Mouse (Mus musculus) CH12.LX (cell line): ENCODE measurements around the gene Znhit2. TPM values are rescaled to one million over a fixed set of nuclear protein-coding genes. Genes with fewer than 3 reads are reported as not detected.

ENCODE experiments used
- DNase-seq: peaks from one replicate; pipeline ENCODE4 v3.0.0-alpha.2; 2013; ENCODE audit errors: extremely low read depth
- H3K27ac ChIP-seq: 2 replicates; pipeline ENCODE4 v1.5.1; 2012; ENCODE audit warnings: low read depth, mild to moderate bottlenecking, control low read depth, moderate library complexity; ENCODE audit not compliant: insufficient read depth
- H3K27me3 ChIP-seq: replicated peaks from 2 replicates; pipeline ENCODE3; 2012; ENCODE audit warnings: inconsistent platforms
- H3K36me3 ChIP-seq, 2 experiments: replicated peaks in 1 of 2; 2 replicates each; pipeline versions ENCODE3 to v1.6.1; 2012; ENCODE audit warnings: inconsistent platforms in 1 of 2, low read length in 1 of 2, mild to moderate bottlenecking in 1 of 2, mixed read lengths in 1 of 2, moderate library complexity in 1 of 2; ENCODE audit not compliant: control insufficient read depth in 1 of 2, insufficient read depth in 1 of 2
- H3K4me1 ChIP-seq, 2 experiments: 2 replicates each; pipeline ENCODE4 v1.6.1; 2012; ENCODE audit warnings: inconsistent platforms in 1 of 2, moderate library complexity in 1 of 2; ENCODE audit not compliant: insufficient read depth in 2 of 2, control insufficient read depth in 1 of 2
- H3K4me2 ChIP-seq: 2 replicates; pipeline ENCODE4 v1.6.1; 2012; ENCODE audit warnings: low read depth, mild to moderate bottlenecking, control low read depth; ENCODE audit not compliant: poor library complexity, insufficient read depth, severe bottlenecking
- H3K4me3 ChIP-seq, 3 experiments: fragments of 150-350 bp in 1 of 3; sonication (generic) in 1 of 3; replicated peaks in 1 of 3; 2 replicates each; pipeline versions ENCODE3 to v1.5.1; 2011 to 2012; ENCODE audit warnings: low read depth in 2 of 3, low read length in 2 of 3, mild to moderate bottlenecking in 2 of 3, moderate library complexity in 2 of 3, control low read depth in 1 of 3, improper control_type of control experiment in 1 of 3, inconsistent platforms in 1 of 3, mixed read lengths in 1 of 3; ENCODE audit not compliant: poor library complexity in 1 of 3
- H3K79me2 ChIP-seq: replicated peaks from 2 replicates; pipeline ENCODE4 v1.6.1; 2012; ENCODE audit warnings: mild to moderate bottlenecking, moderate library complexity; ENCODE audit not compliant: control insufficient read depth, poor library complexity, insufficient read depth, severe bottlenecking; ENCODE audit errors: extremely low read depth
- H3K9ac ChIP-seq: 2 replicates; pipeline ENCODE4 v1.6.1; 2012; ENCODE audit warnings: low read depth, mild to moderate bottlenecking, control low read depth, moderate library complexity; ENCODE audit not compliant: insufficient read depth
- H3K9me3 ChIP-seq: replicated peaks from 2 replicates; pipeline ENCODE3; 2012; ENCODE audit warnings: low read length, inconsistent platforms, mixed read lengths
- BHLHE40 ChIP-seq: IDR thresholded peaks from 2 replicates; pipeline ENCODE4 v1.6.1; 2011; ENCODE audit warnings: mild to moderate bottlenecking, low read depth, low read length, improper control_type of control experiment
- CHD1 ChIP-seq: IDR thresholded peaks from 2 replicates; pipeline ENCODE4 v1.6.1; 2012; ENCODE audit warnings: low read depth, low read length, improper control_type of control experiment, inconsistent platforms
- CHD2 ChIP-seq: IDR thresholded peaks from 2 replicates; pipeline ENCODE4 v1.6.1; 2011; ENCODE audit warnings: low read length, improper control_type of control experiment
- CTCF ChIP-seq, 2 experiments: IDR thresholded peaks in 1 of 2; conservative IDR thresholded peaks in 1 of 2; 2 replicates each; pipeline ENCODE4 v1.5.1; 2011 to 2012; ENCODE audit warnings: low read depth in 2 of 2, low read length in 2 of 2, improper control_type of control experiment in 1 of 2, inconsistent platforms in 1 of 2, mild to moderate bottlenecking in 1 of 2, moderate library complexity in 1 of 2
- E2F4 ChIP-seq: IDR thresholded peaks from 2 replicates; pipeline ENCODE4 v1.6.1; 2011; ENCODE audit warnings: low read depth, low read length, improper control_type of control experiment; ENCODE audit not compliant: insufficient replicate concordance
- ELF1 ChIP-seq: IDR thresholded peaks from 2 replicates; pipeline ENCODE4 v1.6.1; 2014; ENCODE audit warnings: low read depth, mild to moderate bottlenecking, inconsistent platforms, low read length, improper control_type of control experiment
- EP300 ChIP-seq: IDR thresholded peaks from 2 replicates; pipeline ENCODE4 v1.6.1; 2011; ENCODE audit warnings: low read length, improper control_type of control experiment
- HCFC1 ChIP-seq: IDR thresholded peaks from 2 replicates; pipeline ENCODE4 v1.6.1; 2012; ENCODE audit warnings: low read depth, mild to moderate bottlenecking, inconsistent platforms, low read length, improper control_type of control experiment
- IRF4 ChIP-seq: IDR thresholded peaks from 2 replicates; pipeline ENCODE4 v1.6.1; 2014; ENCODE audit warnings: low read depth, mild to moderate bottlenecking, inconsistent platforms, low read length, improper control_type of control experiment
- JUND ChIP-seq: conservative IDR thresholded peaks from 2 replicates; pipeline ENCODE4 v1.6.1; 2011; ENCODE audit warnings: low read depth, low read length, improper control_type of control experiment
- KAT2A ChIP-seq: IDR thresholded peaks from 2 replicates; pipeline ENCODE4 v1.6.1; 2012; ENCODE audit warnings: low read length, improper control_type of control experiment, inconsistent platforms; ENCODE audit not compliant: insufficient replicate concordance
- MAFK ChIP-seq: IDR thresholded peaks from 2 replicates; pipeline ENCODE4 v1.6.1; 2011; ENCODE audit warnings: low read length, improper control_type of control experiment; ENCODE audit not compliant: insufficient replicate concordance
- MAX ChIP-seq: IDR thresholded peaks from 2 replicates; pipeline ENCODE4 v1.6.1; 2011; ENCODE audit warnings: low read length, improper control_type of control experiment
- MAZ ChIP-seq: IDR thresholded peaks from 2 replicates; pipeline ENCODE4 v1.6.1; 2012; ENCODE audit warnings: low read depth, mild to moderate bottlenecking, inconsistent platforms, low read length, improper control_type of control experiment, moderate library complexity
- MEF2A ChIP-seq: IDR thresholded peaks from 2 replicates; pipeline ENCODE4 v1.6.1; 2014; ENCODE audit warnings: low read depth, mild to moderate bottlenecking, inconsistent platforms, low read length, improper control_type of control experiment, borderline replicate concordance
- MXI1 ChIP-seq: IDR thresholded peaks from 2 replicates; pipeline ENCODE4 v1.6.1; 2011; ENCODE audit warnings: mild to moderate bottlenecking, low read depth, low read length, improper control_type of control experiment
- MYC ChIP-seq: IDR thresholded peaks from 2 replicates; pipeline ENCODE4 v1.6.1; 2011; ENCODE audit warnings: low read depth, mild to moderate bottlenecking, improper control_type of control experiment, low read length
- NELFE ChIP-seq: IDR thresholded peaks from 2 replicates; pipeline ENCODE4 v1.6.1; 2011; ENCODE audit warnings: low read depth, low read length, improper control_type of control experiment
- NRF1 ChIP-seq: IDR thresholded peaks from 2 replicates; pipeline ENCODE4 v1.6.1; 2014; ENCODE audit warnings: low read depth, mild to moderate bottlenecking, inconsistent platforms, low read length, improper control_type of control experiment, moderate library complexity
- PAX5 ChIP-seq: IDR thresholded peaks from 2 replicates; pipeline ENCODE4 v1.6.1; 2012; ENCODE audit warnings: low read length, inconsistent platforms, mixed read lengths
- POLR2A ChIP-seq: IDR thresholded peaks from 2 replicates; pipeline ENCODE4 v1.6.1; 2011; ENCODE audit warnings: low read depth, mild to moderate bottlenecking, improper control_type of control experiment, low read length
- RAD21 ChIP-seq: IDR thresholded peaks from 2 replicates; pipeline ENCODE4 v1.6.1; 2011; ENCODE audit warnings: low read depth, mild to moderate bottlenecking, low read length, improper control_type of control experiment, moderate library complexity
- RCOR1 ChIP-seq: conservative IDR thresholded peaks from 2 replicates; pipeline ENCODE4 v1.6.1; 2012; ENCODE audit warnings: low read depth, mild to moderate bottlenecking, inconsistent platforms, low read length, improper control_type of control experiment
- SIN3A ChIP-seq: IDR thresholded peaks from 2 replicates; pipeline ENCODE4 v1.6.1; 2012; ENCODE audit warnings: low read length, improper control_type of control experiment, inconsistent platforms
- SMC3 ChIP-seq: IDR thresholded peaks from 2 replicates; pipeline ENCODE4 v1.6.1; 2011; ENCODE audit warnings: low read depth, low read length, improper control_type of control experiment
- TBP ChIP-seq: conservative IDR thresholded peaks from 2 replicates; pipeline ENCODE4 v1.6.1; 2011; ENCODE audit warnings: low read depth, low read length, improper control_type of control experiment
- UBTF ChIP-seq: IDR thresholded peaks from 2 replicates; pipeline ENCODE4 v1.6.1; 2012; ENCODE audit warnings: low read depth, mild to moderate bottlenecking, inconsistent platforms, low read length, improper control_type of control experiment, moderate library complexity
- USF1 ChIP-seq: IDR thresholded peaks from 2 replicates; pipeline ENCODE4 v1.6.1; 2014; ENCODE audit warnings: low read depth, mild to moderate bottlenecking, inconsistent platforms, low read length, improper control_type of control experiment
- USF2 ChIP-seq: conservative IDR thresholded peaks from 2 replicates; pipeline ENCODE4 v1.6.1; 2011; ENCODE audit warnings: low read depth, low read length, improper control_type of control experiment
- ZC3H11A ChIP-seq: IDR thresholded peaks from 2 replicates; pipeline ENCODE4 v1.6.1; 2012; ENCODE audit warnings: low read depth, mild to moderate bottlenecking, inconsistent platforms, low read length, improper control_type of control experiment
- ZKSCAN1 ChIP-seq: IDR thresholded peaks from 2 replicates; pipeline ENCODE4 v1.6.1; 2012; ENCODE audit warnings: low read depth, inconsistent platforms, low read length, improper control_type of control experiment, borderline replicate concordance
- ZMIZ1 ChIP-seq: IDR thresholded peaks from 2 replicates; pipeline ENCODE4 v1.6.1; 2012; ENCODE audit warnings: low read depth, mild to moderate bottlenecking, inconsistent platforms, low read length, improper control_type of control experiment
- ZNF384 ChIP-seq: IDR thresholded peaks from 2 replicates; pipeline ENCODE4 v1.6.1; 2012; ENCODE audit warnings: low read depth, low read length, improper control_type of control experiment, inconsistent platforms
- dilution Hi-C: fragments of 300-500 bp; cut with MboI; formaldehyde crosslinking; loops from 2 replicates; pipeline ENCODE4 v1.14.3; 2020; ENCODE audit warnings: low sequenced_read_pairs; ENCODE audit not compliant: extremely low pct_unique_long_range_greater_than_20kb, extremely low pct_ligation_motif_present
- in situ Hi-C: fragments of 300-500 bp; cut with MboI; formaldehyde crosslinking; loops from 3 replicates; pipeline ENCODE4 v1.14.3; 2019; ENCODE audit warnings: low sequenced_read_pairs, low pct_ligation_motif_present, low pct_unique_long_range_greater_than_20kb, mixed read lengths
- polyA plus RNA-seq: library from polyadenylated mRNA; unstranded; fragments of >175 nt; gene quantifications from 2 replicates; pipeline ENCODE4 v1.2.1, GENCODE M21; 2012; ENCODE audit warnings: low read depth; ENCODE audit not compliant: insufficient read length
- total RNA-seq, 2 experiments: library from RNA; depleted of rRNA; stranded (reverse); fragments of 300-350 nt in 1 of 2; fragments of >200 nt in 1 of 2; gene quantifications; 2 replicates each; pipeline ENCODE4 v1.2.3; 2012 to 2014

The Znhit2 gene
- total and polyA plus RNA-seq, 3 experiments: 20.1 to 29.2 (median 22.6) TPM

GRCm38 (mm10) chr19:6084478-6085248 is 23.7 kb downstream of the Znhit2 start, which contains the start of the genes Zfpl1 and Cdca5 (continued):
- peak; percentile 68 for TF ChIP-seq ZNF384
- no peak for TF ChIP-seq EP300
- no peak for TF ChIP-seq SMC3
- peak; percentile 64; the same call in 1 of the 2 replicates for TF ChIP-seq TBP
- TF ChIP-seq SIN3A: peak; percentile 100
- no peak for TF ChIP-seq PAX5
- peak; percentile 94 for TF ChIP-seq MXI1
- TF ChIP-seq MAX: peak; percentile 79
- no peak for TF ChIP-seq ZKSCAN1
- TF ChIP-seq RCOR1: 0 out of 2 replicates have a peak, but pooled peaks have one; percentile 63
- TF ChIP-seq USF2: no peak
- TF ChIP-seq MYC: peak; percentile 80; the same call in 1 of the 2 replicates
- TF ChIP-seq MAZ: peak; percentile 43; the same call in 1 of the 2 replicates
- TF ChIP-seq CTCF (conservative IDR thresholded peaks at IDR 0.05 in 1 of 2, IDR thresholded peaks at IDR 0.05 in 1 of 2; ENCODE audit: low read depth in 2 of 2, low read length in 2 of 2): no peak
- no peak for TF ChIP-seq USF1
- TF ChIP-seq CHD1: no peak
- no peak for TF ChIP-seq RAD21
- no peak for TF ChIP-seq JUND
- TF ChIP-seq MEF2A: peak; percentile 78; the same call in 1 of the 2 replicates
- TF ChIP-seq MAFK: peak; percentile 30; the same call in 1 of the 2 replicates
- peak; percentile 100 for TF ChIP-seq ELF1
- peak; percentile 65; the same call in 1 of the 2 replicates for TF ChIP-seq NRF1
- no peak for TF ChIP-seq ZC3H11A

GRCm38 (mm10) chr19:6085417-6085879 is 24.5 kb downstream of the Znhit2 start:
- TF ChIP-seq KAT2A (no peak), MAZ (no peak), IRF4 (peak; percentile 87), CTCF (conservative IDR thresholded peaks at IDR 0.05 in 1 of 2, IDR thresholded peaks at IDR 0.05 in 1 of 2; ENCODE audit: low read depth in 2 of 2, low read length in 2 of 2) (no peak), MYC (peak; percentile 64), ZNF384 (peak; percentile 99), NELFE (no peak), USF1 (no peak), CHD1 (no peak), POLR2A (peak; percentile 52), HCFC1 (peak; percentile 43), BHLHE40 (no peak), MAFK (no peak), SIN3A (no peak; the same call in 1 of the 2 replicates), ELF1 (peak; percentile 84), UBTF (peak; percentile 34; the same call in 1 of the 2 replicates), NRF1 (no peak), ZMIZ1 (no peak), PAX5 (no peak), MAX (no peak), MXI1 (peak; percentile 26), TBP (peak; percentile 81), E2F4 (no peak), RAD21 (no peak), CHD2 (peak; percentile 86)
- H3K36me3 ChIP-seq: peaks cover 58 to 75% of the 10 kb centered on the region in 2 experiments
- peak overlapping the region; percentile 90 to 98 (median 98) for H3K4me3 ChIP-seq
- H3K9ac ChIP-seq: peak overlapping the region; percentile 94
- dilution Hi-C loops: no loop called here
- H3K27ac ChIP-seq: peak overlapping the region; percentile 66; the same call in 1 of the 2 replicates
- peak overlapping the region; percentile 89 for H3K4me2 ChIP-seq
- peak; percentile 93 for DNase-seq
- peaks cover 43% of the 10 kb centered on the region for H3K79me2 ChIP-seq
- no peaks in the 10 kb centered on the region for H3K27me3 ChIP-seq
- H3K9me3 ChIP-seq: no peaks in the 10 kb centered on the region
- peaks cover 4 to 36% of the 10 kb centered on the region in 2 experiments for H3K4me1 ChIP-seq
- in situ Hi-C loops: loop anchor here (5.0 kb wide), 1 partner anchor 37 kb away; no protein-coding TSS in a partner anchor
